Mouse (Mus musculus) limb, embryonic 11.5 days (tissue): ENCODE results near the gene Tubgcp6. TPM values are rescaled to one million over a fixed set of nuclear protein-coding genes. Genes with fewer than 3 reads are reported as not detected.

Experiments used
- ATAC-seq: fragments of 200-750 bp; cut with Nextera tagmentation; 2 replicates; pipeline ENCODE4 v1.8.0; 2017; ENCODE audit warnings: low read depth; ENCODE audit not compliant: insufficient number of reproducible peaks, low FRiP score, low TSS enrichment
- DNase-seq: peaks from one replicate; pipeline ENCODE4 v3.0.0-alpha.2; 2015; ENCODE audit warnings: low spot score
- H3K27ac ChIP-seq: fragments of 300-500 bp; sonication (generic); replicated peaks from 2 replicates; pipeline ENCODE4 v1.5.1; 2014; ENCODE audit warnings: low read depth, mild to moderate bottlenecking, low read length
- H3K27me3 ChIP-seq: fragments of 300-500 bp; sonication (generic); 2 replicates; pipeline ENCODE4 v1.6.1; 2014; ENCODE audit warnings: mild to moderate bottlenecking, low read length, mixed read lengths; ENCODE audit not compliant: control insufficient read depth, insufficient read depth
- H3K36me3 ChIP-seq: fragments of 300-500 bp; sonication (generic); 2 replicates; pipeline ENCODE4 v1.6.1; 2014; ENCODE audit warnings: mild to moderate bottlenecking, low read length, moderate library complexity, mixed read lengths; ENCODE audit not compliant: control insufficient read depth, insufficient read depth
- H3K4me1 ChIP-seq: fragments of 300-500 bp; sonication (generic); 2 replicates; pipeline ENCODE4 v1.6.1; 2014; ENCODE audit warnings: low read length, mixed read lengths; ENCODE audit not compliant: control insufficient read depth, insufficient read depth
- H3K4me2 ChIP-seq: fragments of 300-500 bp; sonication (generic); 2 replicates; pipeline ENCODE4 v1.6.1; 2014; ENCODE audit warnings: low read depth, mild to moderate bottlenecking, moderate library complexity; ENCODE audit not compliant: severe bottlenecking
- H3K4me3 ChIP-seq: fragments of 300-500 bp; sonication (generic); 2 replicates; pipeline ENCODE4 v1.5.1; 2014; ENCODE audit warnings: low read depth, low read length
- H3K9ac ChIP-seq: fragments of 300-500 bp; sonication (generic); 2 replicates; pipeline ENCODE4 v1.6.1; 2014; ENCODE audit warnings: mild to moderate bottlenecking, low read length
- H3K9me3 ChIP-seq: fragments of 300-500 bp; sonication (generic); 2 replicates; pipeline ENCODE4 v1.6.1; 2016; ENCODE audit warnings: low read length; ENCODE audit not compliant: control insufficient read depth
- WGBS: fragments of 180-500 bp; shearing (Covaris S2); extraction: QIAGEN DNeasy Blood & Tissue Kit; methylation state at CpG from one replicate; pipeline ENCODE4 v1.1.7; 2014; 5-methylcytosine and 5-hydroxymethylcytosine counted together
- polyA plus RNA-seq: library from polyadenylated mRNA; unstranded; fragments of >200 nt; fragmentation: Nextera tagmentation; extraction: Ambion mirVana; gene quantifications from 2 replicates; pipeline ENCODE4 v1.2.1, GENCODE M21; 2014

Gene Tubgcp6
- polyA plus RNA-seq, 1 experiment from 2014 or later = 22.6 TPM

DNA sequence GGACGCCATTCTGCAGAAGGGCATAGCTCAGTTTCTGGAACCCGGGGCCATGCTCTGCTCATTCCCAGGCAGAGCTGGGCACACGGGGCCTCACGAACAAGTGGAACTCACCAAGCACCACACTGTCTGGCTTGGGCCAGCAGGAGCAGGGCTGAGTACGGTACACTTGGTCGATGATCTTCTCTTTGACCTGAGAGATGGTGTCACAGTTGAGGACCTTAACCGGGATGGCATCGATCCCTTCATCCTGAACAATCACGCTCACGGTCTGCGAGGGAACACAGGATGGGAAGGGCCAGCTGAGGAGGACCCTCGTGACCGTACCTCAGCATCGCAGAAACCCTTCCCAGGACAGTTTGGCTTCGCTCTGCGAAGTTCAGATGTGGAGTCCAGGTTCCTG is 35.6 kb upstream of the Tubgcp6 start:
- H3K36me3 ChIP-seq = peaks cover 57% of the 10 kb centered on the region
- H3K27ac ChIP-seq = no peak overlapping the region
- ATAC-seq (no peak), DNase-seq (no peak)
- no peaks in the 10 kb centered on the region for H3K4me1 ChIP-seq
- no peak overlapping the region for H3K4me2 ChIP-seq
- no peaks in the 10 kb centered on the region for H3K9me3 ChIP-seq
- H3K4me3 ChIP-seq = no peak overlapping the region
- H3K27me3 ChIP-seq = no peaks in the 10 kb centered on the region
- 95% methylated on average over 16 of the region's 16 CpGs for whole genome bisulfite sequencing
- H3K9ac ChIP-seq = no peak overlapping the region

DNA sequence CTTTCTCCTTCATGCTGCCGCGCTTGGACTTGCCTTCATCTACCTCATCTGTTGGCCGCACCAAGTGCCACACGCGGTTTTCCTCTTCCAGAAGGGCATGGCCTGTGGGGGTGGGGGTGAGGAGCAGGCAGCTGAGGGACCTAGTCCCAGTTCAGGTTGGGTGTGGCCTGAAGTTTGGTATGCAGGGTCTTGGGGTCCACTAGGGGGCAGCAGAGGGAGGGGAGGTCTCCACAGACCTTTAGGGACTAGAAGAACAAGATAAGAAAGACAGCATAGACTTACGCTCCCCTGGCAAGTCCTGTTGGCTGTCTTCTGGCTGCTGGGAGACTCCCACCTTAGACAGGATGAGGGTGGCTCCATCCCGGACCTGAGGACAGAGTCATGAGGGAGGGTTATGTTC is 35.0 kb upstream of the Tubgcp6 start:
- Histone ChIP-seq H3K36me3 (peaks cover 53% of the 10 kb centered on the region), H3K27me3 (no peaks in the 10 kb centered on the region), H3K4me2 (no peak overlapping the region), H3K4me1 (no peaks in the 10 kb centered on the region), H3K4me3 (no peak overlapping the region), H3K9ac (no peak overlapping the region), H3K27ac (no peak overlapping the region), H3K9me3 (no peaks in the 10 kb centered on the region)
- 67% methylated on average over 7 of the region's 7 CpGs for WGBS
- DNase-seq = peak; percentile 75
- ATAC-seq = 0 out of 2 replicates have a peak, but pooled peaks have one; percentile 7

- no peak overlapping the region for H3K4me2 ChIP-seq
- no peaks in the 10 kb centered on the region for H3K9me3 ChIP-seq
- peaks cover 12% of the 10 kb centered on the region for H3K4me1 ChIP-seq
- DNase-seq (no peak), ATAC-seq (no peak)
- H3K27me3 ChIP-seq = 0 out of 2 replicates have a peak, but pooled peaks cover 7% of the 10 kb centered on the region
- H3K4me3 ChIP-seq = no peak overlapping the region
- no peak overlapping the region for H3K27ac ChIP-seq
- H3K9ac ChIP-seq = no peak overlapping the region
- peaks cover 25% of the 10 kb centered on the region for H3K36me3 ChIP-seq
These were observed 29.4 kb upstream of the Tubgcp6 start for GRCm38 (mm10) chr15:89152312-89152711.

DNA sequence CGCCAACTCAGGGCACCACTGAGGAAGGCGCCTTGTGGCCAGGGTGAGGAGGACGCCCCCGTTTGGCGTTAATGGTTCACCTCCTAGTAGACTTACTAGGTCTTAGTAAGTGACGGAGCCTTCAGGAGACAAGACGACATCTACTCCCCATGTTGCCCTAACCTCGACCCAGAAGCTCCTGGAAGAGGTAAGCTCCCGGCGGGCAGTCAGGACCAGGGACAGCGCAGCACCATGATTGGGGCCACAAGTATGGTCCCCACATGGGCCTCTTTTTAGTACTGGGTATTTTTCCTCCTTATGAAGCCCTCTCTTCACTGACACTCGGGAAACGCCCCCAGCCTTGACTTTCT is 27.1 kb upstream of the Tubgcp6 start:
- DNase-seq (peak; percentile 85), ATAC-seq (no peak)
- H3K27ac ChIP-seq = no peak overlapping the region
- peaks cover 13% of the 10 kb centered on the region; the same call in 1 of the 2 replicates for H3K27me3 ChIP-seq
- no peaks in the 10 kb centered on the region for H3K9me3 ChIP-seq
- peak overlapping the region; percentile 96 for H3K4me2 ChIP-seq
- peaks cover 21% of the 10 kb centered on the region for H3K4me1 ChIP-seq
- peak overlapping the region; percentile 79; the same call in 1 of the 2 replicates for H3K9ac ChIP-seq
- 2% methylated on average over 13 of the region's 13 CpGs for WGBS
- H3K36me3 ChIP-seq = peaks cover 5% of the 10 kb centered on the region; the same call in 1 of the 2 replicates
- H3K4me3 ChIP-seq = peak overlapping the region; percentile 67

- H3K4me3 ChIP-seq = peak within 1 kb of the TSS; percentile 67
- H3K4me2 ChIP-seq = peak within 1 kb of the TSS; percentile 96
- peaks cover 21% of the 10 kb centered on the region for H3K4me1 ChIP-seq
- under 1% methylated on average over 57 of the region's 61 CpGs for WGBS
- H3K27me3 ChIP-seq = peaks cover 13% of the 10 kb centered on the region; the same call in 1 of the 2 replicates
- peak within 1 kb of the TSS; percentile 79 for H3K9ac ChIP-seq
- 0 out of 2 replicates have a peak within 1 kb of the TSS, but pooled peaks have one; percentile 42 for H3K27ac ChIP-seq
- no peaks in the 10 kb centered on the region for H3K9me3 ChIP-seq
- peak; percentile 63 for DNase-seq
- peak; percentile 49; the same call in 1 of the 2 replicates for ATAC-seq
- peaks cover 3% of the 10 kb centered on the region; the same call in 1 of the 2 replicates for H3K36me3 ChIP-seq
These were observed 26.5 kb upstream of the Tubgcp6 start, which contains the start of gene Mapk11 for GRCm38 (mm10) chr15:89149271-89150040. TSS of gene Mapk11 (minus strand) at chr15:89149628.

DNA sequence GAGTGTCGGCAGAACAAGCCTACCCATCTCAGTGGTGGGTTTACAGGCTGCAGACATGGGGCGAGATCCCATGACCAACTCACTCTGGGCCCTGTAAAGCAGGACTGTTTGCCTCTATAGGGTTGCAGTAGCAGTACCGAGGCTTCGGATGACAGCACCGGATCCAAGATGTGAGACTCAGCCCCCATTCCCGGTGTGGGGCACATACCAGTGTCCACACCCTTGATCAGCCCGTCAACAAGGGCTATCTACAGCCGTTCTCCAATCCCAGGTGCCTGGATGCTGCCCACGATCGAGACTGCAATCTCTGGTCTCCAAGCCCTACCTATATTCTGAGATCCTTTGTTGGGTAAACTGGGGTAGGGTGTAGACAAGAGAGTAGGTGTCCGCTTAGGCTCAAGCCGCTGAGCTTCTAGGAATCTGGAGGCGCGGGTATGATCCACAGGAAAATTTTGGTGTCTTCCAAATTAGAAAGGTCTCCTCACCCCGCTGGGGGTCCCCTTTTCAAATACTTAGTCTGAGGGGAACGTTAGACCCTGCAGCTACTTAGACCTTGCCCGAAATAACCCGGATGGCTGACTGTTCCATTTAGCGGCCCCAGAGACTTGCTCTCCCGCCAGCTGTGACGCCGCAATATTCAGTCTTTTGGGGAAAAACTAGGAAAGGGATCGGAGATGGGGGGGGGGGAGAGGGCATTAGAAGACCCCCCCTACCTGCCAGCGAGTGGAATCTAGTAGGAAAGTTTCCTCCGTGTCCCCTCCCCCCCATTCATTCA is 25.8 kb upstream of the Tubgcp6 start:
- DNase-seq = no peak
- Histone ChIP-seq H3K27me3 (peaks cover 13% of the 10 kb centered on the region; the same call in 1 of the 2 replicates), H3K9ac (peak overlapping the region; percentile 79), H3K4me1 (peaks cover 21% of the 10 kb centered on the region), H3K9me3 (no peaks in the 10 kb centered on the region), H3K4me2 (peak overlapping the region; percentile 96), H3K36me3 (no peaks in the 10 kb centered on the region), H3K4me3 (peak overlapping the region; percentile 67), H3K27ac (0 out of 2 replicates have a peak overlapping the region, but pooled peaks have one; percentile 42)
- ATAC-seq = no peak
- WGBS = 8% methylated on average over 25 of the region's 25 CpGs

DNA sequence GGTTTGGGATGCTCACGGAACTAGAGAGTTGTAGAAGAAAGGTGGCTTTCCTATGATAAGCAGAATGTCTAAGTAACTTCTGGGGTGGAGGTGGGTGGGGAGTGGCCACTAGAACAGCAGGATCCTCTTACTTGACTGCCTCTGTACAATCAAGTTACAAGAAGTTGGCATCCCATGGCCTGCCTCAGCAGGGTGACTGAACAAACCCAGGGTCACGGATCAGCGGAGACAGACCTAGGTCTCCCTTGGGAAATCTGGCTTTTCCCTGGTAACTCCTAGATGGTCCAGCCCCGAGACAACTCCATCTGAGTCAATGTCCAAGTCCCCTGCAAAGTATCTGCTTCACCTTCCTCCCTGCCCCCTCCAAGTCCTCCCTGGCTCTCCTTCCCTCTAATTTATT is 25.0 kb upstream of the Tubgcp6 start:
- Histone ChIP-seq H3K27me3 (peaks cover 13% of the 10 kb centered on the region; the same call in 1 of the 2 replicates), H3K4me3 (no peak overlapping the region), H3K27ac (no peak overlapping the region), H3K9me3 (no peaks in the 10 kb centered on the region), H3K4me1 (peaks cover 21% of the 10 kb centered on the region), H3K4me2 (no peak overlapping the region), H3K9ac (no peak overlapping the region), H3K36me3 (no peaks in the 10 kb centered on the region)
- ATAC-seq (no peak), DNase-seq (no peak)
- 55% methylated on average over 4 of the region's 4 CpGs for WGBS

DNA sequence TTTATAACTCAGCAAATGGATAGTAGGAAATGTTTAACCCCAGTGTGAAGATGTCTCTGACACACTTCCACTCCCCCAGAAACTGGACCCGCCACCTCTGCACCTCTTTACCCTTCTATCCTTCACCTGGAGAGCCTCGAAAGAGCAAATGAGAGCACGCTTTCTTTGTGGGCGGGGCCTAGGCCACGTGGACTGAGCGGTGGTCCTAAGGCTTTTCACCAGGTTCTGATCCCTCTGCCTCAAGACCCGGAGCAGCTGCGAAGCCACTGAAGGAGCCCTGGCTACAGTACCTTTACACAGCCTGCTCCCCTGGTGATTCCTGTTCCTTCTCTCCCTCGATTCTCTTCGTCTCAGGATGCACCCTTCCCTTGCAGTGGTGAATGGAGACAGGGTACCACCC is 24.5 kb upstream of the Tubgcp6 start:
- ATAC-seq (no peak), DNase-seq (no peak)
- H3K9ac ChIP-seq = no peak overlapping the region
- peaks cover 20% of the 10 kb centered on the region for H3K4me1 ChIP-seq
- H3K4me2 ChIP-seq = peak overlapping the region; percentile 74
- H3K36me3 ChIP-seq = no peaks in the 10 kb centered on the region
- peaks cover 13% of the 10 kb centered on the region; the same call in 1 of the 2 replicates for H3K27me3 ChIP-seq
- WGBS = 24% methylated on average over 10 of the region's 10 CpGs
- H3K27ac ChIP-seq = no peak overlapping the region
- no peaks in the 10 kb centered on the region for H3K9me3 ChIP-seq
- peak overlapping the region; percentile 24; the same call in 1 of the 2 replicates for H3K4me3 ChIP-seq
